Mouse (Mus musculus): ENCODE results near the gene Ovgp1.
"Not testable (repeated sequence)": the region's sequence is repeated elsewhere in the genome, so short reads cannot be mapped to it uniquely, and the experiment has no call there.

The Ovgp1 gene

GRCm38 (mm10) chr3:105973411-105973810, at the start of gene Ovgp1:
TSS of gene Ovgp1 (plus strand) at chr3:105973711.
- no peak for DNase-seq

GRCm38 (mm10) chr3:105924616-105925015, 48.9 kb upstream of the Ovgp1 start:
- DNase-seq, result no peak

- no peak for DNase-seq
Observed at GRCm38 (mm10) chr3:105927561-105928194, 45.8 kb upstream of the Ovgp1 start.

- DNase-seq, result no peak
Observed at GRCm38 (mm10) chr3:105928195-105928569, 45.3 kb upstream of the Ovgp1 start.

- no peak for DNase-seq
Observed at GRCm38 (mm10) chr3:105928781-105929180, 44.7 kb upstream of the Ovgp1 start.

GRCm38 (mm10) chr3:105929821-105930220, 43.7 kb upstream of the Ovgp1 start:
- DNase-seq, result peak in 1 of 2 experiments; percentile 27

- DNase-seq, result no peak
Observed at GRCm38 (mm10) chr3:105931095-105931494, 42.4 kb upstream of the Ovgp1 start.

GRCm38 (mm10) chr3:105932240-105933071, 41.1 kb upstream of the Ovgp1 start, which contains the start of gene I830077J02Rik:
TSS of gene I830077J02Rik (minus strand) at chr3:105932664.
- DNase-seq, result no peak

- DNase-seq, result no peak
Observed at GRCm38 (mm10) chr3:105933926-105934325, 39.6 kb upstream of the Ovgp1 start.

- DNase-seq, result no peak
Observed at GRCm38 (mm10) chr3:105935033-105935432, 38.5 kb upstream of the Ovgp1 start.

GRCm38 (mm10) chr3:105936111-105936510, 37.4 kb upstream of the Ovgp1 start:
- DNase-seq, result no peak

- no peak for DNase-seq
Observed at GRCm38 (mm10) chr3:105951348-105951747, 22.2 kb upstream of the Ovgp1 start.

GRCm38 (mm10) chr3:105957235-105957634, 16.3 kb upstream of the Ovgp1 start:
- no peak for DNase-seq

GRCm38 (mm10) chr3:105958204-105958603, 15.3 kb upstream of the Ovgp1 start:
- DNase-seq, result no peak

GRCm38 (mm10) chr3:105958974-105959580, 14.4 kb upstream of the Ovgp1 start, which contains the start of gene Wdr77:
TSS of gene Wdr77 (plus strand) at chr3:105959369.
- peak; percentile 93 to 95 for DNase-seq

- no peak for DNase-seq
Observed at GRCm38 (mm10) chr3:105959585-105959984, 13.9 kb upstream of the Ovgp1 start.

GRCm38 (mm10) chr3:105959999-105960398, 13.5 kb upstream of the Ovgp1 start, which contains the start of gene Atp5f1:
TSS of gene Atp5f1 (minus strand) at chr3:105960099.
- DNase-seq, result no peak

GRCm38 (mm10) chr3:105960700-105961099, 12.8 kb upstream of the Ovgp1 start:
- peak in 1 of 2 experiments; percentile 20 for DNase-seq

GRCm38 (mm10) chr3:105971831-105972446, 1.6 kb upstream of the Ovgp1 start:
- DNase-seq, result no peak

GRCm38 (mm10) chr3:105974174-105974573, 663 bp downstream of the Ovgp1 start:
- DNase-seq, result no peak

GRCm38 (mm10) chr3:105989611-105990010, 16.1 kb downstream of the Ovgp1 start:
- DNase-seq, result not testable (repeated sequence)

- DNase-seq, result peak in 1 of 2 experiments; percentile 35
Observed at GRCm38 (mm10) chr3:105991653-105992283, 18.3 kb downstream of the Ovgp1 start.
